Mouse (Mus musculus): ENCODE measurements at regions not wholly inside any gene's neighbourhood (a gene's known extent, or its start where the extent isn't known, plus 50 kb on each side); places are given as distances from the start of the nearest gene placed in this dataset.

- no peak for TF ChIP-seq CTCF (IDR thresholded peaks at IDR 0.05; ENCODE audit: borderline replicate concordance, insufficient read depth, low read depth, low read length)
- no peak for TF ChIP-seq POLR2A (IDR thresholded peaks at IDR 0.05; ENCODE audit: borderline replicate concordance, insufficient read depth, low read length)
Observed at GRCm38 (mm10) chr14:25147731-25148130, 311.3 kb upstream of the Zmiz1 start.

Data from cerebellum, adult 2 months (tissue).